Mouse (Mus musculus): ENCODE results near the gene Ptger3. TPM values are rescaled to one million over a fixed set of nuclear protein-coding genes. Genes with fewer than 3 reads are reported as not detected.

Ptger3 gene
- total and polyA plus RNA-seq, 2 experiments from 2014 or later = 7.8 to 9.4 TPM

- no peak for TF ChIP-seq CTCF (IDR thresholded peaks at IDR 0.05)
- H3K9ac ChIP-seq (replicated peaks; ENCODE audit: low read length, poor library complexity, severe bottlenecking) = no peak overlapping the region
- no peak overlapping the region for H3K4me3 ChIP-seq (ENCODE audit: low read depth, low read length)
- no peak overlapping the region for H3K27ac ChIP-seq (ENCODE audit: low read depth, low read length)
- DNase-seq (ENCODE audit: low spot score) = no peak
- H3K36me3 ChIP-seq (ENCODE audit: insufficient read depth, low read length) = no peaks in the 10 kb centered on the region
- H3K4me1 ChIP-seq (ENCODE audit: insufficient read depth, low read length) = no peaks in the 10 kb centered on the region
- no peak for ATAC-seq (ENCODE audit: low FRiP score)
- no peaks in the 10 kb centered on the region for H3K27me3 ChIP-seq (ENCODE audit: insufficient read depth, low read length)
- no peaks in the 10 kb centered on the region for H3K9me3 ChIP-seq (ENCODE audit: low read length)
- H3K4me2 ChIP-seq (ENCODE audit: low read depth, low read length, poor library complexity, severe bottlenecking) = no peak overlapping the region
- WGBS = 96% methylated on average over 5 of the region's 5 CpGs
Observed at GRCm38 (mm10) chr3:157578469-157579170, 11.9 kb downstream of the Ptger3 start.

DNA sequence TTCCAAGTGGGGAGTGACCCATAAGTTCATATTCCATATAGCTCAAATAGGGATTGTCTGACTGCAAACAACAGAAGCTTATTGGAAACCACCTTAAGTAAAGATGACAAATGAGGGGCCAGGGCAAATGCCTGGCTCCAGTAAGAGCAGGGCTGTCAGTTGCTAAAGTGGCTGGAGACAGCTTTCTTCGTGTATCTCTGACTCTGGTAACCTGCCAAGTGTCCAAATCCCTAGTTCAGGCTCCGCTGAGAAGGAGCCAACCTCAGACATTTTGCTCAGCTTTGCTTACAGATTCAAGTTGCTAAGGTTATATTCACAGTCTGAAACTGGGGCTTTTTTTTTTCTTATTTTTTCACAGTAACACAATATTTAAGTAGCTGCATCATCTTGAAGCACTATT is 12.7 kb downstream of the Ptger3 start:
- H3K9ac ChIP-seq (replicated peaks; ENCODE audit: low read length, poor library complexity, severe bottlenecking) = no peak overlapping the region
- DNase-seq (ENCODE audit: low spot score) = no peak
- H3K27ac ChIP-seq (ENCODE audit: low read depth, low read length) = no peak overlapping the region
- H3K36me3 ChIP-seq (ENCODE audit: insufficient read depth, low read length) = no peaks in the 10 kb centered on the region
- no peaks in the 10 kb centered on the region for H3K27me3 ChIP-seq (ENCODE audit: insufficient read depth, low read length)
- no peak for ATAC-seq (ENCODE audit: low FRiP score)
- H3K4me2 ChIP-seq (ENCODE audit: low read depth, low read length, poor library complexity, severe bottlenecking) = no peak overlapping the region
- no peaks in the 10 kb centered on the region for H3K9me3 ChIP-seq (ENCODE audit: low read length)
- H3K4me1 ChIP-seq (ENCODE audit: insufficient read depth, low read length) = no peaks in the 10 kb centered on the region
- H3K4me3 ChIP-seq (ENCODE audit: low read depth, low read length) = no peak overlapping the region
- 63% methylated on average over 2 of the region's 2 CpGs for WGBS
- no peak for TF ChIP-seq CTCF (IDR thresholded peaks at IDR 0.05)

DNA sequence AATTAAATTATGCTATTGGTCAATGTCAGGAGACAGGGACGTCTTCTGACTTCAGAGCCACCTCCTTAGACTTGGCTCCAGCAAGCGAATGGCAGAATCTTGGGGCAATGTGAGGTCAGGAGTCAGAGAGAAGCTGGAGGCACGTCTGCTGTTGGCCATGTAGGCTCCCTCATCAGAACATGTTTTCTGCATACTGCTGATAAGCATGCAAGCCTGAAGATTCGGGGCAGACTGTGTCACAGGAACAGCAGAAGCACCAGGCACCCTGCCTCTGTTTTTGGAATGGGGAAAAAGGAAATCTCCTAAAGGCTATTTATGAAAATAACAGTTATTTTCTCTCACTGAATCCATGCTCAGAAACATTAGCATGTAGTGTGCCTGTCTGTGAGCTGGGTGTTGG is 13.6 kb downstream of the Ptger3 start:
- Histone ChIP-seq H3K9me3 (ENCODE audit: low read length) (no peaks in the 10 kb centered on the region), H3K4me1 (ENCODE audit: insufficient read depth, low read length) (no peaks in the 10 kb centered on the region), H3K27ac (ENCODE audit: low read depth, low read length) (no peak overlapping the region), H3K36me3 (ENCODE audit: insufficient read depth, low read length) (no peaks in the 10 kb centered on the region), H3K4me2 (ENCODE audit: low read depth, low read length, poor library complexity, severe bottlenecking) (no peak overlapping the region), H3K27me3 (ENCODE audit: insufficient read depth, low read length) (no peaks in the 10 kb centered on the region), H3K9ac (replicated peaks; ENCODE audit: low read length, poor library complexity, severe bottlenecking) (no peak overlapping the region), H3K4me3 (ENCODE audit: low read depth, low read length) (no peak overlapping the region)
- 79% methylated on average over 4 of the region's 4 CpGs for WGBS
- ATAC-seq (ENCODE audit: low FRiP score) (no peak), DNase-seq (ENCODE audit: low spot score) (no peak)
- TF ChIP-seq CTCF (IDR thresholded peaks at IDR 0.05) = no peak

GRCm38 (mm10) chr3:157581755-157582154 is 15.1 kb downstream of the Ptger3 start:
- Histone ChIP-seq H3K4me1 (ENCODE audit: insufficient read depth, low read length) (no peaks in the 10 kb centered on the region), H3K4me3 (ENCODE audit: low read depth, low read length) (no peak overlapping the region), H3K27me3 (ENCODE audit: insufficient read depth, low read length) (no peaks in the 10 kb centered on the region), H3K36me3 (ENCODE audit: insufficient read depth, low read length) (no peaks in the 10 kb centered on the region), H3K9ac (replicated peaks; ENCODE audit: low read length, poor library complexity, severe bottlenecking) (no peak overlapping the region), H3K4me2 (ENCODE audit: low read depth, low read length, poor library complexity, severe bottlenecking) (no peak overlapping the region), H3K27ac (ENCODE audit: low read depth, low read length) (no peak overlapping the region), H3K9me3 (ENCODE audit: low read length) (no peaks in the 10 kb centered on the region)
- DNase-seq (ENCODE audit: low spot score) (no peak), ATAC-seq (ENCODE audit: low FRiP score) (no peak)
- WGBS = 33% methylated on average over 2 of the region's 2 CpGs
- TF ChIP-seq CTCF (IDR thresholded peaks at IDR 0.05) = no peak

- Histone ChIP-seq H3K27me3 (ENCODE audit: insufficient read depth, low read length) (no peaks in the 10 kb centered on the region), H3K9ac (replicated peaks; ENCODE audit: low read length, poor library complexity, severe bottlenecking) (no peak overlapping the region), H3K27ac (ENCODE audit: low read depth, low read length) (no peak overlapping the region), H3K4me3 (ENCODE audit: low read depth, low read length) (no peak overlapping the region), H3K4me1 (ENCODE audit: insufficient read depth, low read length) (no peaks in the 10 kb centered on the region), H3K4me2 (ENCODE audit: low read depth, low read length, poor library complexity, severe bottlenecking) (no peak overlapping the region), H3K9me3 (ENCODE audit: low read length) (no peaks in the 10 kb centered on the region), H3K36me3 (ENCODE audit: insufficient read depth, low read length) (no peaks in the 10 kb centered on the region)
- DNase-seq (ENCODE audit: low spot score) = peak; percentile 22
- 50% methylated on average over 5 of the region's 5 CpGs for WGBS
- no peak for TF ChIP-seq CTCF (IDR thresholded peaks at IDR 0.05)
- no peak for ATAC-seq (ENCODE audit: low FRiP score)
Observed at GRCm38 (mm10) chr3:157582626-157583405, 16.1 kb downstream of the Ptger3 start.

GRCm38 (mm10) chr3:157597837-157598379 is 31.2 kb downstream of the Ptger3 start:
- Histone ChIP-seq H3K4me3 (ENCODE audit: low read depth, low read length) (no peak overlapping the region), H3K27ac (ENCODE audit: low read depth, low read length) (no peak overlapping the region), H3K4me2 (ENCODE audit: low read depth, low read length, poor library complexity, severe bottlenecking) (no peak overlapping the region), H3K4me1 (ENCODE audit: insufficient read depth, low read length) (no peaks in the 10 kb centered on the region), H3K27me3 (ENCODE audit: insufficient read depth, low read length) (no peaks in the 10 kb centered on the region), H3K9ac (replicated peaks; ENCODE audit: low read length, poor library complexity, severe bottlenecking) (no peak overlapping the region), H3K36me3 (ENCODE audit: insufficient read depth, low read length) (no peaks in the 10 kb centered on the region), H3K9me3 (ENCODE audit: low read length) (no peaks in the 10 kb centered on the region)
- ATAC-seq (ENCODE audit: low FRiP score) (no peak), DNase-seq (ENCODE audit: low spot score) (no peak)
- 79% methylated on average over 7 of the region's 7 CpGs for WGBS
- TF ChIP-seq CTCF (IDR thresholded peaks at IDR 0.05) = no peak

All from midbrain, postnatal 0 days (tissue).